Mouse (Mus musculus): Measurements from ENCODE around the gene Asic4. TPM values are rescaled to one million over a fixed set of nuclear protein-coding genes. Genes with fewer than 3 reads are reported as not detected.

Asic4 gene
- polyA plus RNA-seq, 1 experiment: 0.28 TPM

GRCm38 (mm10) chr1:75422823-75423471 is 27.3 kb upstream of the Asic4 start:
- Histone ChIP-seq H3K79me2 (ENCODE audit: control insufficient read depth, insufficient read depth) (no peaks in the 10 kb centered on the region), H3K4me3 (no peak overlapping the region), H3K4me2 (ENCODE audit: low read depth) (no peak overlapping the region), H3K27me3 (ENCODE audit: control insufficient read depth, insufficient read depth, insufficient read length) (no peaks in the 10 kb centered on the region), H3ac (ENCODE audit: control insufficient read depth, insufficient read length) (no peak overlapping the region), H3K36me3 (ENCODE audit: control insufficient read depth, insufficient read depth) (peaks cover 22% of the 10 kb centered on the region)
- TF ChIP-seq E2F4 (IDR thresholded peaks at IDR 0.05; ENCODE audit: insufficient read depth) (no peak), MAX (IDR thresholded peaks at IDR 0.05; ENCODE audit: low read depth) (no peak), TCF12 (IDR thresholded peaks at IDR 0.05; ENCODE audit: insufficient read depth, poor library complexity, severe bottlenecking) (no peak), MYOG (IDR thresholded peaks at IDR 0.05; ENCODE audit: control insufficient read depth in 1 of 3, insufficient read depth in 1 of 3, insufficient read length in 2 of 3, low read depth in 2 of 3) (no peak), POLR2AphosphoS2 (IDR thresholded peaks at IDR 0.05; ENCODE audit: insufficient read length, low read depth) (no peak)

GRCm38 (mm10) chr1:75423780-75424390 is 26.4 kb upstream of the Asic4 start:
- Histone ChIP-seq H3K79me2 (ENCODE audit: control insufficient read depth, insufficient read depth) (no peaks in the 10 kb centered on the region), H3K4me2 (ENCODE audit: low read depth) (no peak overlapping the region), H3K27me3 (ENCODE audit: control insufficient read depth, insufficient read depth, insufficient read length) (no peaks in the 10 kb centered on the region), H3ac (ENCODE audit: control insufficient read depth, insufficient read length) (no peak overlapping the region), H3K36me3 (ENCODE audit: control insufficient read depth, insufficient read depth) (peaks cover 17% of the 10 kb centered on the region), H3K4me3 (no peak overlapping the region)
- no peak for TF ChIP-seq CEBPB (IDR thresholded peaks at IDR 0.05; ENCODE audit: insufficient read depth, poor library complexity, severe bottlenecking)
- TF ChIP-seq MAX (IDR thresholded peaks at IDR 0.05; ENCODE audit: low read depth): no peak
- TF ChIP-seq MYOG (IDR thresholded peaks at IDR 0.05; ENCODE audit: control insufficient read depth in 1 of 3, insufficient read depth in 1 of 3, insufficient read length in 2 of 3, low read depth in 2 of 3): no peak
- no peak for TF ChIP-seq POLR2A (IDR thresholded peaks at IDR 0.05; ENCODE audit: insufficient read length, low read depth)

- peaks cover 12% of the 10 kb centered on the region for H3K36me3 ChIP-seq (ENCODE audit: control insufficient read depth, insufficient read depth)
- H3K27me3 ChIP-seq (ENCODE audit: control insufficient read depth, insufficient read depth, insufficient read length): no peaks in the 10 kb centered on the region
- TF ChIP-seq REST (IDR thresholded peaks at IDR 0.05; ENCODE audit: insufficient read depth, insufficient read length): no peak
- TF ChIP-seq MYOG (IDR thresholded peaks at IDR 0.05; ENCODE audit: control insufficient read depth in 1 of 3, insufficient read depth in 1 of 3, insufficient read length in 2 of 3, low read depth in 2 of 3): no peak
- no peak for TF ChIP-seq E2F4 (IDR thresholded peaks at IDR 0.05; ENCODE audit: insufficient read depth)
- TF ChIP-seq TCF12 (IDR thresholded peaks at IDR 0.05; ENCODE audit: insufficient read depth, poor library complexity, severe bottlenecking): no peak
- TF ChIP-seq MAX (IDR thresholded peaks at IDR 0.05; ENCODE audit: low read depth): no peak
- TF ChIP-seq TCF3 (IDR thresholded peaks at IDR 0.05; ENCODE audit: insufficient read length, low read depth): no peak
- TF ChIP-seq USF1 (IDR thresholded peaks at IDR 0.05; ENCODE audit: low read depth): no peak
- TF ChIP-seq POLR2AphosphoS2 (IDR thresholded peaks at IDR 0.05; ENCODE audit: insufficient read length, low read depth): no peak
- TF ChIP-seq POLR2A (IDR thresholded peaks at IDR 0.05; ENCODE audit: insufficient read length, low read depth): no peak
- TF ChIP-seq SRF (IDR thresholded peaks at IDR 0.05; ENCODE audit: control insufficient read depth, insufficient read length, low read depth): no peak
- TF ChIP-seq CEBPB (IDR thresholded peaks at IDR 0.05; ENCODE audit: insufficient read depth, poor library complexity, severe bottlenecking): no peak
- no peak for TF ChIP-seq MYOD1 (IDR thresholded peaks at IDR 0.05; ENCODE audit: control insufficient read depth in 1 of 3, insufficient read length in 2 of 3, low read depth in 2 of 3)
- no peaks in the 10 kb centered on the region for H3K79me2 ChIP-seq (ENCODE audit: control insufficient read depth, insufficient read depth)
- H3K4me3 ChIP-seq: no peak overlapping the region
- H3ac ChIP-seq (ENCODE audit: control insufficient read depth, insufficient read length): no peak overlapping the region
- no peak overlapping the region for H3K4me2 ChIP-seq (ENCODE audit: low read depth)
Measured at GRCm38 (mm10) chr1:75425796-75426471, 24.3 kb upstream of the Asic4 start.

GRCm38 (mm10) chr1:75435475-75436328 is 14.5 kb upstream of the Asic4 start, which contains the start of gene Gmppa:
Gene Gmppa, plus strand, starts transcription at chr1:75435930.
- H3K79me2 ChIP-seq (ENCODE audit: control insufficient read depth, insufficient read depth): no peaks in the 10 kb centered on the region
- H3ac ChIP-seq (ENCODE audit: control insufficient read depth, insufficient read length): peak within 1 kb of the TSS; percentile 6
- H3K4me3 ChIP-seq: peak within 1 kb of the TSS; percentile 55
- peak within 1 kb of the TSS; percentile 93 for H3K4me2 ChIP-seq (ENCODE audit: low read depth)
- peaks cover 3% of the 10 kb centered on the region for H3K36me3 ChIP-seq (ENCODE audit: control insufficient read depth, insufficient read depth)
- no peak for TF ChIP-seq MYOD1 (IDR thresholded peaks at IDR 0.05; ENCODE audit: control insufficient read depth in 1 of 3, insufficient read length in 2 of 3, low read depth in 2 of 3)
- TF ChIP-seq REST (IDR thresholded peaks at IDR 0.05; ENCODE audit: insufficient read depth, insufficient read length): no peak
- TF ChIP-seq MYOG (IDR thresholded peaks at IDR 0.05; ENCODE audit: control insufficient read depth in 1 of 3, insufficient read depth in 1 of 3, insufficient read length in 2 of 3, low read depth in 2 of 3): no peak
- peak; percentile 97 for TF ChIP-seq POLR2AphosphoS2 (IDR thresholded peaks at IDR 0.05; ENCODE audit: insufficient read length, low read depth)
- no peak for TF ChIP-seq TCF3 (IDR thresholded peaks at IDR 0.05; ENCODE audit: insufficient read length, low read depth)
- TF ChIP-seq SRF (IDR thresholded peaks at IDR 0.05; ENCODE audit: control insufficient read depth, insufficient read length, low read depth): no peak
- TF ChIP-seq POLR2A (IDR thresholded peaks at IDR 0.05; ENCODE audit: insufficient read length, low read depth): peak; percentile 92
- no peaks in the 10 kb centered on the region for H3K27me3 ChIP-seq (ENCODE audit: control insufficient read depth, insufficient read depth, insufficient read length)
